Mouse (Mus musculus): ENCODE measurements at regions not wholly inside any gene's neighbourhood (a gene's known extent, or its start where the extent isn't known, plus 50 kb on each side); places are given as distances from the start of the nearest gene placed in this dataset.

GRCm38 (mm10) chr10:39270406-39270805 is 98.2 kb upstream of the Fyn start:
- Histone ChIP-seq H3K27me3 (ENCODE audit: control insufficient read depth in 1 of 2, insufficient read depth in 2 of 2, low read length in 2 of 2) (no peaks in the 10 kb centered on the region), H3K79me2 (ENCODE audit: control insufficient read depth, insufficient read depth, low read length, poor library complexity) (no peaks in the 10 kb centered on the region), H3K9me3 (replicated peaks; ENCODE audit: insufficient read depth, low read length) (no peaks in the 10 kb centered on the region), H3K9ac (ENCODE audit: control insufficient read depth, low read depth, low read length, poor library complexity, severe bottlenecking) (no peak overlapping the region), H3K36me3 (ENCODE audit: control insufficient read depth in 1 of 2, insufficient read depth in 2 of 2, low read length in 2 of 2) (no peaks in the 10 kb centered on the region), H3K4me3 (ENCODE audit: control insufficient read depth in 1 of 2, insufficient read depth in 1 of 2, low read depth in 2 of 2, low read length in 2 of 2) (no peak overlapping the region), H3K27ac (ENCODE audit: control insufficient read depth, low read depth, low read length) (no peak overlapping the region), H3K4me1 (ENCODE audit: control insufficient read depth in 1 of 2, insufficient read depth in 2 of 2, low read length in 2 of 2) (no peaks in the 10 kb centered on the region)
- no peak for DNase-seq (ENCODE audit: low read depth, low spot score)
- TF ChIP-seq MEF2A (IDR thresholded peaks at IDR 0.05; ENCODE audit: extremely low read depth, insufficient replicate concordance, low read depth, low read length, poor library complexity, severe bottlenecking), result no peak
- TF ChIP-seq ZMIZ1 (IDR thresholded peaks at IDR 0.05; ENCODE audit: low read depth, low read length), result no peak
- TF ChIP-seq ELF1 (IDR thresholded peaks at IDR 0.05; ENCODE audit: low read depth, low read length), result no peak
- no peak for TF ChIP-seq ETS1 (IDR thresholded peaks at IDR 0.05; ENCODE audit: low read depth, low read length)
- TF ChIP-seq UBTF (IDR thresholded peaks at IDR 0.05; ENCODE audit: borderline replicate concordance, insufficient read depth, low read depth, low read length), result no peak
- no peak for TF ChIP-seq TCF12 (IDR thresholded peaks at IDR 0.05; ENCODE audit: low read depth, low read length)
- TF ChIP-seq USF1 (IDR thresholded peaks at IDR 0.05; ENCODE audit: low read depth, low read length), result no peak
- no peak for TF ChIP-seq CHD1 (IDR thresholded peaks at IDR 0.05; ENCODE audit: low read depth, low read length)

GRCm38 (mm10) chr10:39267236-39267635 is 101.4 kb upstream of the Fyn start:
- no peak for TF ChIP-seq BHLHE40 (IDR thresholded peaks at IDR 0.05; ENCODE audit: borderline replicate concordance, low read depth, low read length)
- no peak for TF ChIP-seq JUND (IDR thresholded peaks at IDR 0.05; ENCODE audit: low read depth, low read length)
- no peak for TF ChIP-seq E2F4 (IDR thresholded peaks at IDR 0.05; ENCODE audit: borderline replicate concordance, low read depth, low read length)
- TF ChIP-seq ETS1 (IDR thresholded peaks at IDR 0.05; ENCODE audit: low read depth, low read length), result no peak
- no peak for TF ChIP-seq CHD1 (IDR thresholded peaks at IDR 0.05; ENCODE audit: low read depth, low read length)
- no peak for TF ChIP-seq USF1 (IDR thresholded peaks at IDR 0.05; ENCODE audit: low read depth, low read length)
- TF ChIP-seq MYB (IDR thresholded peaks at IDR 0.05; ENCODE audit: low read depth, low read length), result no peak
- TF ChIP-seq GABPA (IDR thresholded peaks at IDR 0.05; ENCODE audit: low read depth, low read length), result no peak
- no peak for TF ChIP-seq EP300 (IDR thresholded peaks at IDR 0.05; ENCODE audit: low read depth in 1 of 2, low read length in 2 of 2)
- no peak for TF ChIP-seq ELF1 (IDR thresholded peaks at IDR 0.05; ENCODE audit: low read depth, low read length)
- TF ChIP-seq KAT2A (conservative IDR thresholded peaks at IDR 0.05; ENCODE audit: low read depth, low read length), result no peak
- no peak for TF ChIP-seq TCF12 (IDR thresholded peaks at IDR 0.05; ENCODE audit: low read depth, low read length)
- TF ChIP-seq MAFK (IDR thresholded peaks at IDR 0.05; ENCODE audit: borderline replicate concordance, low read depth, low read length), result no peak
- no peak for TF ChIP-seq MAX (IDR thresholded peaks at IDR 0.05; ENCODE audit: low read length)
- TF ChIP-seq POLR2AphosphoS5 (IDR thresholded peaks at IDR 0.05; ENCODE audit: borderline replicate concordance, low read depth, low read length), result no peak
- no peak overlapping the region for H3K4me3 ChIP-seq (ENCODE audit: control insufficient read depth in 1 of 2, insufficient read depth in 1 of 2, low read depth in 2 of 2, low read length in 2 of 2)
- no peak overlapping the region for H3K27ac ChIP-seq (ENCODE audit: control insufficient read depth, low read depth, low read length)
- no peaks in the 10 kb centered on the region for H3K36me3 ChIP-seq (ENCODE audit: control insufficient read depth in 1 of 2, insufficient read depth in 2 of 2, low read length in 2 of 2)
- DNase-seq (ENCODE audit: low read depth, low spot score), result no peak
- no peak overlapping the region for H3K9ac ChIP-seq (ENCODE audit: control insufficient read depth, low read depth, low read length, poor library complexity, severe bottlenecking)
- H3K79me2 ChIP-seq (ENCODE audit: control insufficient read depth, insufficient read depth, low read length, poor library complexity), result no peaks in the 10 kb centered on the region
- H3K27me3 ChIP-seq (ENCODE audit: control insufficient read depth in 1 of 2, insufficient read depth in 2 of 2, low read length in 2 of 2), result no peaks in the 10 kb centered on the region
- H3K9me3 ChIP-seq (replicated peaks; ENCODE audit: insufficient read depth, low read length), result no peaks in the 10 kb centered on the region
- H3K4me1 ChIP-seq (ENCODE audit: control insufficient read depth in 1 of 2, insufficient read depth in 2 of 2, low read length in 2 of 2), result no peaks in the 10 kb centered on the region

Measured in MEL (cell line).